Mouse (Mus musculus) G1E (cell line): ENCODE data around the gene Gm11992. TPM values are rescaled to one million over a fixed set of nuclear protein-coding genes. Genes with fewer than 3 reads are reported as not detected.

Source experiments
- ATAC-seq: 2 replicates; pipeline ENCODE4 v1.8.0; 2016; ENCODE audit warnings: mild to moderate bottlenecking; ENCODE audit not compliant: insufficient number of reproducible peaks, poor library complexity, low FRiP score, severe bottlenecking; ENCODE audit errors: extremely low read depth
- DNase-seq: peaks from one replicate; pipeline ENCODE4 v3.0.0; 2012; ENCODE audit warnings: low spot score
- H3K27me3 ChIP-seq: 2 replicates; pipeline ENCODE4 v1.6.1; 2012; ENCODE audit warnings: mild to moderate bottlenecking, low read length, inconsistent platforms; ENCODE audit not compliant: insufficient read depth
- H3K36me3 ChIP-seq: replicated peaks from 2 replicates; pipeline ENCODE3; 2012; ENCODE audit warnings: mild to moderate bottlenecking, inconsistent platforms
- H3K4me1 ChIP-seq: 2 replicates; pipeline ENCODE4 v1.6.1; 2012; ENCODE audit warnings: low read depth, low read length, inconsistent platforms, mixed read lengths; ENCODE audit not compliant: insufficient read depth
- H3K4me3 ChIP-seq: 2 replicates; pipeline ENCODE4 v1.5.1; 2012; ENCODE audit warnings: low read depth, mild to moderate bottlenecking, inconsistent platforms, low read length, moderate library complexity, mixed read lengths
- H3K9me3 ChIP-seq: replicated peaks from 2 replicates; pipeline ENCODE4 v1.6.1; 2012; ENCODE audit warnings: inconsistent platforms
- CTCF ChIP-seq: IDR thresholded peaks from 2 replicates; pipeline ENCODE4 v1.5.1; 2012; ENCODE audit warnings: low read depth, low read length, inconsistent platforms, mixed read lengths
- GATA1 ChIP-seq: IDR thresholded peaks from 2 replicates; pipeline ENCODE4 v1.6.1; 2012; ENCODE audit warnings: borderline replicate concordance, low read length, inconsistent platforms, mixed read lengths
- GATA2 ChIP-seq: IDR thresholded peaks from 2 replicates; pipeline ENCODE4 v1.6.1; 2012; ENCODE audit warnings: low read depth, low read length, inconsistent platforms, borderline replicate concordance
- POLR2AphosphoS5 ChIP-seq: IDR thresholded peaks from 2 replicates; pipeline ENCODE4 v1.6.1; 2012; ENCODE audit warnings: low read depth, low read length, inconsistent platforms; ENCODE audit not compliant: insufficient replicate concordance
- TAL1 ChIP-seq: conservative IDR thresholded peaks from 2 replicates; pipeline ENCODE4 v1.6.1; 2012; ENCODE audit warnings: low read depth, low read length, inconsistent platforms, mixed read lengths
- polyA plus RNA-seq: library from polyadenylated mRNA; stranded (reverse); fragments of >175 nt; gene quantifications from 2 replicates; pipeline ENCODE4 v1.2.3, GENCODE M21; 2012
- total RNA-seq, 2 experiments: library from RNA; stranded (forward) in 1 of 2; stranded (reverse) in 1 of 2; fragments of 200-1000 nt in 1 of 2; fragments of >200 nt in 1 of 2; fragmentation: Nextera tagmentation in 1 of 2; gene quantifications; 2 replicates each; pipeline ENCODE4 v1.2.3; 2014 to 2017

Gm11992 gene
- total and polyA plus RNA-seq, 3 experiments = 0.30 to 2.6 (median 2.0) TPM

GRCm38 (mm10) chr11:9048703-9049060, 288 bp downstream of the Gm11992 start, which contains the start of gene Sun3:
Gene Sun3, minus strand, starts transcription at chr11:9048991.
- no peak for TF ChIP-seq GATA2
- TF ChIP-seq GATA1 = no peak
- TF ChIP-seq CTCF = no peak
- no peak for TF ChIP-seq TAL1
- TF ChIP-seq POLR2AphosphoS5 = no peak
- Histone ChIP-seq H3K4me1 (peaks cover 15% of the 10 kb centered on the region), H3K36me3 (no peaks in the 10 kb centered on the region), H3K27me3 (peaks cover 19% of the 10 kb centered on the region), H3K9me3 (no peaks in the 10 kb centered on the region), H3K4me3 (peak within 1 kb of the TSS; percentile 70)
- no peak; the same call in 1 of the 2 replicates for ATAC-seq
- DNase-seq = no peak

GRCm38 (mm10) chr11:9050241-9050640, 1.8 kb downstream of the Gm11992 start:
- Histone ChIP-seq H3K4me1 (peaks cover 15% of the 10 kb centered on the region), H3K4me3 (no peak overlapping the region), H3K27me3 (peaks cover 17% of the 10 kb centered on the region), H3K9me3 (no peaks in the 10 kb centered on the region), H3K36me3 (no peaks in the 10 kb centered on the region)
- no peak for DNase-seq
- no peak for ATAC-seq
- TF ChIP-seq CTCF (no peak), GATA1 (no peak), GATA2 (no peak), TAL1 (no peak), POLR2AphosphoS5 (no peak)

GRCm38 (mm10) chr11:9051895-9052294, 3.5 kb downstream of the Gm11992 start:
- no peaks in the 10 kb centered on the region for H3K36me3 ChIP-seq
- DNase-seq (no peak), ATAC-seq (no peak)
- H3K4me1 ChIP-seq = peaks cover 26% of the 10 kb centered on the region
- TF ChIP-seq POLR2AphosphoS5 (no peak), GATA1 (no peak)
- H3K4me3 ChIP-seq = no peak overlapping the region
- peaks cover 17% of the 10 kb centered on the region for H3K27me3 ChIP-seq
- no peaks in the 10 kb centered on the region for H3K9me3 ChIP-seq

GRCm38 (mm10) chr11:9056937-9057336, 8.5 kb downstream of the Gm11992 start:
- peak; percentile 21 for DNase-seq
- H3K4me3 ChIP-seq = no peak overlapping the region
- peaks cover 43% of the 10 kb centered on the region for H3K4me1 ChIP-seq
- TF ChIP-seq POLR2AphosphoS5 = no peak
- no peak for TF ChIP-seq CTCF
- TF ChIP-seq GATA1 = no peak
- TF ChIP-seq TAL1 = no peak
- no peak for TF ChIP-seq GATA2
- ATAC-seq = peak; percentile 73
- no peaks in the 10 kb centered on the region for H3K9me3 ChIP-seq
- no peaks in the 10 kb centered on the region for H3K36me3 ChIP-seq
- H3K27me3 ChIP-seq = 0 out of 2 replicates have a peak, but pooled peaks cover 6% of the 10 kb centered on the region

GRCm38 (mm10) chr11:9057711-9058110, 9.3 kb downstream of the Gm11992 start:
- TF ChIP-seq POLR2AphosphoS5 (no peak), TAL1 (no peak), GATA1 (no peak), GATA2 (no peak), CTCF (no peak)
- no peak for ATAC-seq
- H3K36me3 ChIP-seq = no peaks in the 10 kb centered on the region
- H3K4me1 ChIP-seq = peaks cover 43% of the 10 kb centered on the region
- 0 out of 2 replicates have a peak, but pooled peaks cover 6% of the 10 kb centered on the region for H3K27me3 ChIP-seq
- H3K4me3 ChIP-seq = no peak overlapping the region
- no peak for DNase-seq
- no peaks in the 10 kb centered on the region for H3K9me3 ChIP-seq

GRCm38 (mm10) chr11:9060029-9060428, 11.6 kb downstream of the Gm11992 start:
- H3K27me3 ChIP-seq = peaks cover 7% of the 10 kb centered on the region
- DNase-seq (peak; percentile 12), ATAC-seq (no peak; the same call in 1 of the 2 replicates)
- TF ChIP-seq TAL1 (no peak), GATA1 (no peak), GATA2 (no peak), CTCF (no peak), POLR2AphosphoS5 (no peak)
- no peaks in the 10 kb centered on the region for H3K36me3 ChIP-seq
- peaks cover 43% of the 10 kb centered on the region for H3K4me1 ChIP-seq
- peak overlapping the region; percentile 14; the same call in 1 of the 2 replicates for H3K4me3 ChIP-seq
- H3K9me3 ChIP-seq = no peaks in the 10 kb centered on the region

GRCm38 (mm10) chr11:9060484-9060883, 12.1 kb downstream of the Gm11992 start:
- TF ChIP-seq POLR2AphosphoS5 (no peak), GATA1 (no peak), CTCF (no peak), GATA2 (no peak), TAL1 (no peak)
- H3K36me3 ChIP-seq = no peaks in the 10 kb centered on the region
- no peak overlapping the region for H3K4me3 ChIP-seq
- ATAC-seq = peak; percentile 58
- DNase-seq = peak; percentile 6
- peaks cover 11% of the 10 kb centered on the region for H3K27me3 ChIP-seq
- H3K9me3 ChIP-seq = no peaks in the 10 kb centered on the region
- peaks cover 45% of the 10 kb centered on the region for H3K4me1 ChIP-seq
